Mouse (Mus musculus) colon, adult 2 months (tissue): ENCODE results near the gene Cpd. TPM values are rescaled to one million over a fixed set of nuclear protein-coding genes. Genes with fewer than 3 reads are reported as not detected.

Experiments
- polyA plus RNA-seq: library from polyadenylated mRNA; depleted of rRNA; stranded (reverse); fragments of >200 nt; gene quantifications from 2 replicates; pipeline ENCODE4 v1.2.3, GENCODE M21; 2012; rRNA removed

Cpd gene
- polyA plus RNA-seq: 55.8 and 60.5 TPM in 2 replicates

DNA sequence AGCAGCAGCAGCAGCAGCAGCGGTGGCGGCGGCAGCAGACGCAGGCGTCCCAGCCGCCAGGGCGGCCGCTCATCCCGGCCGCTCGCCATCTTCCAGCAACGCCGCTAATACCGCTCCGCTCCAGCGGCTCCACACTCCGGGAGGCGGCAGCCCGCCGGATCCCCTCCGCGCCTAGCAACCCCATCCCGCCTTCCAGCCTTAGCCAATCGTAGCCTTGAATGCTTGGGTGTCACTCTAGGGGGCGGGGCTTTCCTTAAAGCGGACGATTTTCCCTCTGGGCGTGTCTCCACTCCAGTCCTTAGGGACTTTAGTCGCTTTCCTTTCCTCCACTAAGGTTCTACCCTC lies at the start of gene Cpd:
Gene Cpd (minus strand): TSS at position 141 of the 345 bp plus-strand sequence.

DNA sequence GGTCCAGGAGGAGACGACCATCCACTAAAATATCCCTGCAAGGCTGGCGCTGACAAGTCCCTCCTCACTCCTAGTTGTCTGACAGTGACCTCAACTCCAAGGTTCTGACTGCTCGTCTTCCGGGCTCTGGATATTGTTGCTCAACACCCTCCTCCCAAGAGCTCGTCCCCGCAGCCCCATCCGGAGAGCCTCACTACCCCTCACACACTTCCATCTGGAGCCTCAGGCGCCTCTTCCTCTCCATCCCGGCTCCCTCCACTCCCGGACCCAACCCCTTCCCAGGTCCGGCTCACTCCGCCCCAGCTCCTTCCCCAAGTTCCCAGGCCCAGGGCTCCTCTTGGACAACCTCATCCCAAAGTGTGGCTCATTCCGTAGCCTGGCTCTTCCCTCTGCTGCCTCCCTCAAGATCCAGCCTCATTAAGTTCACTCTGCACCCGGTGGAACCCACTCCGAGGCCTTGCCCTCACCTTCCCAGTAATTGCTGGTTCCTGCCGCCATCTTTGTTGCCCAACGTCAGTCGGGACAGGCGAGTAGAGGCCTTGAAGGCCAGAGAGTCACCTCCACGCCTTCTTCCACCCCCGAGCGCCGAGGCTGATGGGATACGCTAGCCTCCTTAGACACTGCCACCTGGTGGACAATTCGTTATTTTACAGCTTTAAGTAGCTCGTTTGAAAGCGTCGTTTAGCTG lies 83.6 kb downstream of the Cpd start, which contains the start of gene Gosr1:
Gene Gosr1 (minus strand): TSS at position 527 of the 688 bp plus-strand sequence.

Other genes starting within 250 kb of the Cpd start
- 97.7 and 114 TPM in 2 replicates for gene Abr, start 224.7 kb downstream of the Cpd start, polyA plus RNA-seq
- 0.36 and 1.2 TPM in 2 replicates for gene Bhlha9, start 174.5 kb downstream of the Cpd start, polyA plus RNA-seq
- gene Trarg1, start 167.2 kb downstream of the Cpd start, polyA plus RNA-seq: 0.73 and 1.2 TPM in 2 replicates
- 14.2 and 16.0 TPM in 2 replicates for gene Gosr1, start 83.4 kb downstream of the Cpd start, polyA plus RNA-seq
- gene Tmigd1, start 55.1 kb upstream of the Cpd start, polyA plus RNA-seq: 4.0 and 5.0 TPM in 2 replicates
- gene Blmh, start 77.8 kb upstream of the Cpd start, polyA plus RNA-seq: 8.5 and 8.9 TPM in 2 replicates
- 7.4 and 9.0 TPM in 2 replicates for gene Slc6a4, start 151.6 kb upstream of the Cpd start, polyA plus RNA-seq
- gene Nsrp1, start 231.4 kb upstream of the Cpd start, polyA plus RNA-seq: 0.44 and 0.74 TPM in 2 replicates